Mouse (Mus musculus) forebrain, embryonic 13.5 days (tissue): Measurements from ENCODE around the gene Olfr550. TPM values are rescaled to one million over a fixed set of nuclear protein-coding genes. Genes with fewer than 3 reads are reported as not detected.
"Not testable (repeated sequence)": the region's sequence is repeated elsewhere in the genome, so short reads cannot be mapped to it uniquely, and the experiment has no call there.

ENCODE experiments used
- ATAC-seq: fragments of 200-750 bp; cut with Nextera tagmentation; 2 replicates; pipeline ENCODE4 v1.8.0; 2017
- H3K27ac ChIP-seq: fragments of 300-500 bp; sonication (generic); 2 replicates; pipeline ENCODE4 v1.5.1; 2015; ENCODE audit warnings: inconsistent platforms, mild to moderate bottlenecking, moderate library complexity
- H3K27me3 ChIP-seq: fragments of 300-500 bp; sonication (generic); 2 replicates; pipeline ENCODE4 v1.6.1; 2015; ENCODE audit warnings: mild to moderate bottlenecking, inconsistent platforms
- H3K36me3 ChIP-seq: fragments of 300-500 bp; sonication (generic); 2 replicates; pipeline ENCODE4 v1.6.1; 2015; ENCODE audit warnings: mild to moderate bottlenecking, inconsistent platforms; ENCODE audit not compliant: poor library complexity, severe bottlenecking
- H3K4me1 ChIP-seq: fragments of 300-500 bp; sonication (generic); 2 replicates; pipeline ENCODE4 v1.6.1; 2015; ENCODE audit warnings: inconsistent platforms
- H3K4me2 ChIP-seq: fragments of 300-500 bp; sonication (generic); 2 replicates; pipeline ENCODE4 v1.6.1; 2015; ENCODE audit warnings: inconsistent platforms, mild to moderate bottlenecking, moderate library complexity
- H3K4me3 ChIP-seq: fragments of 300-500 bp; sonication (generic); 2 replicates; pipeline ENCODE4 v1.5.1; 2015; ENCODE audit warnings: mild to moderate bottlenecking, inconsistent platforms
- H3K9ac ChIP-seq: fragments of 300-500 bp; sonication (generic); 2 replicates; pipeline ENCODE4 v1.6.1; 2015; ENCODE audit warnings: mild to moderate bottlenecking, inconsistent platforms
- H3K9me3 ChIP-seq: fragments of 300-500 bp; sonication (generic); replicated peaks from 2 replicates; pipeline ENCODE4 v1.6.1; 2016; ENCODE audit warnings: inconsistent platforms
- WGBS: fragments of 180-500 bp; shearing (Covaris S2); methylation state at CpG from one replicate; pipeline ENCODE4 v1.1.7; 2015; 5-methylcytosine and 5-hydroxymethylcytosine counted together
- polyA plus RNA-seq: library from polyadenylated mRNA; unstranded; fragments of >200 nt; fragmentation: Nextera tagmentation; extraction: Ambion mirVana; gene quantifications from 2 replicates; pipeline ENCODE4 v1.2.1, GENCODE M21; 2015

Olfr550 gene
- polyA plus RNA-seq, 1 experiment from 2014 or later, result not detected

- ATAC-seq, result no peak
- Histone ChIP-seq H3K27me3 (no peaks in the 10 kb centered on the region), H3K4me1 (no peaks in the 10 kb centered on the region), H3K4me3 (no peak within 1 kb of the TSS), H3K9me3 (no peaks in the 10 kb centered on the region), H3K27ac (no peak within 1 kb of the TSS), H3K4me2 (no peak within 1 kb of the TSS), H3K9ac (no peak within 1 kb of the TSS), H3K36me3 (no peaks in the 10 kb centered on the region)
- 83% methylated on average over 1 of the region's 1 CpGs for WGBS
These were observed 26.3 kb downstream of the Olfr550 start, which contains the start of gene Olfr552 for GRCm38 (mm10) chr7:102597378-102598031. Olfr552 (plus strand) TSS chr7:102597770.

- Histone ChIP-seq H3K4me3 (no peak within 1 kb of the TSS), H3K27ac (no peak within 1 kb of the TSS), H3K27me3 (no peaks in the 10 kb centered on the region), H3K36me3 (no peaks in the 10 kb centered on the region), H3K4me1 (no peaks in the 10 kb centered on the region), H3K9ac (no peak within 1 kb of the TSS), H3K4me2 (no peak within 1 kb of the TSS), H3K9me3 (no peaks in the 10 kb centered on the region)
- no peak for ATAC-seq
These were observed 46.9 kb downstream of the Olfr550 start, which contains the start of gene Olfr553 for GRCm38 (mm10) chr7:102618118-102618517. Olfr553 (minus strand) TSS chr7:102618218.

- H3K9me3 ChIP-seq, result no peaks in the 10 kb centered on the region
- H3K4me2 ChIP-seq, result no peak overlapping the region
- no peak overlapping the region for H3K9ac ChIP-seq
- no peaks in the 10 kb centered on the region for H3K27me3 ChIP-seq
- H3K4me1 ChIP-seq, result no peaks in the 10 kb centered on the region
- H3K27ac ChIP-seq, result no peak overlapping the region
- WGBS, result 80% methylated on average over 5 of the region's 5 CpGs
- no peak for ATAC-seq
- no peaks in the 10 kb centered on the region for H3K36me3 ChIP-seq
- H3K4me3 ChIP-seq, result no peak overlapping the region
These were observed 48.4 kb downstream of the Olfr550 start for GRCm38 (mm10) chr7:102619608-102620007.

GRCm38 (mm10) chr7:102620368-102620767 lies 49.1 kb downstream of the Olfr550 start:
- not testable (repeated sequence) for H3K9ac ChIP-seq, H3K4me1 ChIP-seq, H3K9me3 ChIP-seq, H3K27me3 ChIP-seq, H3K36me3 ChIP-seq, H3K4me2 ChIP-seq, H3K27ac ChIP-seq, H3K4me3 ChIP-seq, ATAC-seq
- WGBS, result 89% methylated on average over 19 of the region's 19 CpGs

Other genes with a start within 250 kb of the Olfr550 start
- gene Rrm1, start 129.7 kb upstream of the Olfr550 start, polyA plus RNA-seq, result 151 and 171 TPM in 2 replicates
- gene Olfr543, start 89.8 kb upstream of the Olfr550 start, polyA plus RNA-seq, result 0.82 and 0.89 TPM in 2 replicates
- 0.16 and 0.30 TPM in 2 replicates for gene Olfr544, start 83.1 kb upstream of the Olfr550 start, polyA plus RNA-seq
- gene Olfr545, start 71.9 kb upstream of the Olfr550 start, polyA plus RNA-seq, result 0.21 and 0.30 TPM in 2 replicates
- not detected in 2 replicates for gene Olfr547, start 36.7 kb upstream of the Olfr550 start, polyA plus RNA-seq
- gene Olfr548-ps1, start 30.5 kb upstream of the Olfr550 start, polyA plus RNA-seq, result not detected in 2 replicates
- gene Olfr549, start 21.6 kb upstream of the Olfr550 start, polyA plus RNA-seq, result not detected in 2 replicates
- 0.09 TPM in 1 of 2 replicates, not detected in the other for gene Trim21, start 6.0 kb upstream of the Olfr550 start, polyA plus RNA-seq
- gene Olfr551, start 20.4 kb downstream of the Olfr550 start, polyA plus RNA-seq, result not detected in 2 replicates
- gene Olfr552, start 26.3 kb downstream of the Olfr550 start, polyA plus RNA-seq, result not detected in 2 replicates
- gene Olfr553, start 46.8 kb downstream of the Olfr550 start, polyA plus RNA-seq, result not detected in 2 replicates
- gene Olfr554, start 67.0 kb downstream of the Olfr550 start, polyA plus RNA-seq, result not detected in 2 replicates
- not detected in 2 replicates for gene Olfr555, start 87.4 kb downstream of the Olfr550 start, polyA plus RNA-seq
- not detected in 2 replicates for gene Olfr556, start 93.5 kb downstream of the Olfr550 start, polyA plus RNA-seq
- gene Trim68, start 115.9 kb downstream of the Olfr550 start, polyA plus RNA-seq, result 5.2 and 6.5 TPM in 2 replicates
- gene Olfr557, start 124.5 kb downstream of the Olfr550 start, polyA plus RNA-seq, result not detected in 2 replicates
- not detected in 2 replicates for gene Olfr558, start 130.8 kb downstream of the Olfr550 start, polyA plus RNA-seq
- not detected in 2 replicates for gene Olfr33, start 147.6 kb downstream of the Olfr550 start, polyA plus RNA-seq
- gene Olfr559, start 156.0 kb downstream of the Olfr550 start, polyA plus RNA-seq, result not detected in 2 replicates
- not detected in 2 replicates for gene Olfr560, start 187.9 kb downstream of the Olfr550 start, polyA plus RNA-seq
- not detected in 2 replicates for gene Olfr78, start 188.0 kb downstream of the Olfr550 start, polyA plus RNA-seq
- not detected in 2 replicates for gene Olfr561, start 199.8 kb downstream of the Olfr550 start, polyA plus RNA-seq
- not detected in 2 replicates for gene Olfr564, start 232.0 kb downstream of the Olfr550 start, polyA plus RNA-seq